Mouse (Mus musculus) liver, adult (tissue): Measurements from ENCODE around the gene Gm20388.

Experiments used
- GATA4 ChIP-seq: IDR thresholded peaks from 2 replicates; pipeline ENCODE4 v1.6.1; 2014; ENCODE audit warnings: mild to moderate bottlenecking, low read length; ENCODE audit not compliant: insufficient replicate concordance

Gene Gm20388

GRCm38 (mm10) chr8:122932561-122932959 lies 3021.9 kb downstream of the Gm20388 start:
- no peak for TF ChIP-seq GATA4

GRCm38 (mm10) chr8:122933973-122934372 lies 3023.3 kb downstream of the Gm20388 start:
- TF ChIP-seq GATA4, result no peak

- no peak for TF ChIP-seq GATA4
These were observed 3024.5 kb downstream of the Gm20388 start for GRCm38 (mm10) chr8:122935118-122935517.

GRCm38 (mm10) chr8:122935912-122936311 lies 3025.3 kb downstream of the Gm20388 start:
- no peak for TF ChIP-seq GATA4

- no peak for TF ChIP-seq GATA4
These were observed 3027.0 kb downstream of the Gm20388 start for GRCm38 (mm10) chr8:122937545-122938053.

- TF ChIP-seq GATA4, result no peak
These were observed 3027.5 kb downstream of the Gm20388 start for GRCm38 (mm10) chr8:122938170-122938569.

GRCm38 (mm10) chr8:122938591-122938990 lies 3027.9 kb downstream of the Gm20388 start:
- TF ChIP-seq GATA4, result no peak

GRCm38 (mm10) chr8:122942803-122943713 lies 3032.4 kb downstream of the Gm20388 start:
- no peak for TF ChIP-seq GATA4

- TF ChIP-seq GATA4, result no peak
These were observed 3035.1 kb downstream of the Gm20388 start for GRCm38 (mm10) chr8:122945775-122946174.

GRCm38 (mm10) chr8:122949701-122950100 lies 3039.1 kb downstream of the Gm20388 start:
- TF ChIP-seq GATA4, result no peak

- no peak for TF ChIP-seq GATA4
These were observed 3040.8 kb downstream of the Gm20388 start for GRCm38 (mm10) chr8:122951456-122951855.

GRCm38 (mm10) chr8:122953028-122953427 lies 3042.4 kb downstream of the Gm20388 start:
- TF ChIP-seq GATA4, result no peak

- no peak for TF ChIP-seq GATA4
These were observed 3043.6 kb downstream of the Gm20388 start for GRCm38 (mm10) chr8:122954090-122954799.

- no peak for TF ChIP-seq GATA4
These were observed 3044.6 kb downstream of the Gm20388 start for GRCm38 (mm10) chr8:122955195-122955594.

- TF ChIP-seq GATA4, result no peak
These were observed 3045.4 kb downstream of the Gm20388 start for GRCm38 (mm10) chr8:122955997-122956396.

- TF ChIP-seq GATA4, result no peak
These were observed 3049.7 kb downstream of the Gm20388 start for GRCm38 (mm10) chr8:122960323-122960722.
